Mouse (Mus musculus): ENCODE data around the gene Snx29.

DNA sequence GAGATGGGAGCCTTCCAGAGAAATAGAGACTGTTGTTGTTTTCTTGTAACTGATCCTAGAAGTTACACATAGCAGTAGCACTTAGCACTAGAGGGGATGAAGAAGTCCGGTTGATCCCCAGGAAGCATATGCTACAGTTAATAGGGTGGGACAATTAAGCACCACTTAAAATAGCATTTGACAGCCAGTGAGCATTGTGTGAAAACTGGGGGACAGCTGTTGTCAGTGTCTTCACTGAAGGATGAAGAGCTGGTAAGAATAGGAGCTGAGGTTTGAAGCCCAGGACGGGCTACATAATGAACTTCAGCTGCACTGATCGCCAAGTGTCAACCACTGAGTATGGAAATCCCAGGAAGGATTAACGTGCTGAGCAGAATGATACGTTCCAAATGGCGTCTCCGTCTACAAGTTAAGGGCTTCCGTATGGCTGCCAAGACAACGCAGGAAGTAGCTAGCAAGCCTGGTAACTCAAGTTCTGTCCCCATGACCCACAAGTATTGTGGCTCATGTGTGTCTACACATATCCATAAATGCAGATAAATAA is 184.6 kb downstream of the Snx29 start:
- TF ChIP-seq HCFC1 (IDR thresholded peaks at IDR 0.05; ENCODE audit: borderline replicate concordance, insufficient read depth, low read length), result no peak
- TF ChIP-seq MAFK (IDR thresholded peaks at IDR 0.05; ENCODE audit: insufficient read depth, low read depth, low read length), result no peak
